Mouse (Mus musculus): ENCODE results near the gene Phkb. TPM values are rescaled to one million over a fixed set of nuclear protein-coding genes. Genes with fewer than 3 reads are reported as not detected.

The Phkb gene
- polyA plus RNA-seq, 1 experiment from 2014 or later: 34.8 TPM

- no peaks in the 10 kb centered on the region for H3K4me1 ChIP-seq
- H3K4me2 ChIP-seq: no peak overlapping the region
- H3K27ac ChIP-seq: no peak overlapping the region
- no peak for ATAC-seq (replicated peaks)
- H3K4me3 ChIP-seq: no peak overlapping the region
- no peak overlapping the region for H3K9ac ChIP-seq
- H3K36me3 ChIP-seq (replicated peaks): no peaks in the 10 kb centered on the region
- H3K27me3 ChIP-seq (replicated peaks): no peaks in the 10 kb centered on the region
- 85% methylated on average over 4 of the region's 4 CpGs for WGBS
- H3K9me3 ChIP-seq: no peaks in the 10 kb centered on the region
Observed at GRCm38 (mm10) chr8:86052003-86052402, 211.2 kb downstream of the Phkb start.

- Histone ChIP-seq H3K27ac (no peak overlapping the region), H3K9ac (no peak overlapping the region), H3K4me1 (no peaks in the 10 kb centered on the region), H3K9me3 (no peaks in the 10 kb centered on the region), H3K36me3 (replicated peaks) (no peaks in the 10 kb centered on the region), H3K4me2 (no peak overlapping the region), H3K4me3 (no peak overlapping the region), H3K27me3 (replicated peaks) (no peaks in the 10 kb centered on the region)
- 91% methylated on average over 5 of the region's 5 CpGs for WGBS
- ATAC-seq (replicated peaks): no peak
Observed at GRCm38 (mm10) chr8:86058618-86059017, 217.9 kb downstream of the Phkb start.

- H3K27me3 ChIP-seq (replicated peaks): no peaks in the 10 kb centered on the region
- no peak overlapping the region for H3K4me3 ChIP-seq
- H3K9ac ChIP-seq: no peak overlapping the region
- H3K4me1 ChIP-seq: no peaks in the 10 kb centered on the region
- 58% methylated on average over 5 of the region's 5 CpGs for WGBS
- no peak for ATAC-seq (replicated peaks)
- H3K27ac ChIP-seq: no peak overlapping the region
- H3K36me3 ChIP-seq (replicated peaks): no peaks in the 10 kb centered on the region
- H3K9me3 ChIP-seq: no peaks in the 10 kb centered on the region
- no peak overlapping the region for H3K4me2 ChIP-seq
Observed at GRCm38 (mm10) chr8:86059130-86059529, 218.4 kb downstream of the Phkb start.

GRCm38 (mm10) chr8:86063411-86063810, 222.7 kb downstream of the Phkb start:
- ATAC-seq (replicated peaks): no peak
- Histone ChIP-seq H3K4me2 (no peak overlapping the region), H3K9me3 (no peaks in the 10 kb centered on the region), H3K4me1 (no peaks in the 10 kb centered on the region), H3K27me3 (replicated peaks) (no peaks in the 10 kb centered on the region), H3K36me3 (replicated peaks) (no peaks in the 10 kb centered on the region), H3K27ac (no peak overlapping the region), H3K4me3 (no peak overlapping the region), H3K9ac (no peak overlapping the region)
- 96% methylated on average over 2 of the region's 2 CpGs for WGBS

GRCm38 (mm10) chr8:86079433-86079832, 238.7 kb downstream of the Phkb start:
- Histone ChIP-seq H3K36me3 (replicated peaks) (no peaks in the 10 kb centered on the region), H3K27me3 (replicated peaks) (no peaks in the 10 kb centered on the region), H3K4me3 (no peak overlapping the region), H3K9me3 (no peaks in the 10 kb centered on the region), H3K9ac (no peak overlapping the region), H3K4me1 (0 out of 2 replicates have a peak, but pooled peaks cover 6% of the 10 kb centered on the region), H3K4me2 (no peak overlapping the region), H3K27ac (no peak overlapping the region)
- WGBS: 98% methylated on average over 1 of the region's 1 CpGs
- no peak for ATAC-seq (replicated peaks)

GRCm38 (mm10) chr8:86083346-86083745, 242.6 kb downstream of the Phkb start:
- H3K4me1 ChIP-seq: 0 out of 2 replicates have a peak, but pooled peaks cover 6% of the 10 kb centered on the region
- no peaks in the 10 kb centered on the region for H3K36me3 ChIP-seq (replicated peaks)
- no peak overlapping the region for H3K27ac ChIP-seq
- no peak for ATAC-seq (replicated peaks)
- H3K27me3 ChIP-seq (replicated peaks): no peaks in the 10 kb centered on the region
- no peaks in the 10 kb centered on the region for H3K9me3 ChIP-seq
- no peak overlapping the region for H3K4me2 ChIP-seq
- H3K4me3 ChIP-seq: no peak overlapping the region
- no peak overlapping the region for H3K9ac ChIP-seq
- 75% methylated on average over 4 of the region's 4 CpGs for WGBS

GRCm38 (mm10) chr8:86086791-86087190, 246.0 kb downstream of the Phkb start:
- Histone ChIP-seq H3K27ac (no peak overlapping the region), H3K4me1 (0 out of 2 replicates have a peak, but pooled peaks cover 6% of the 10 kb centered on the region), H3K36me3 (replicated peaks) (no peaks in the 10 kb centered on the region), H3K9me3 (no peaks in the 10 kb centered on the region), H3K27me3 (replicated peaks) (no peaks in the 10 kb centered on the region), H3K9ac (no peak overlapping the region), H3K4me3 (no peak overlapping the region), H3K4me2 (no peak overlapping the region)
- no peak for ATAC-seq (replicated peaks)
- WGBS: 93% methylated on average over 2 of the region's 2 CpGs

GRCm38 (mm10) chr8:86087468-86087867, 246.7 kb downstream of the Phkb start:
- no peak overlapping the region for H3K4me2 ChIP-seq
- H3K27ac ChIP-seq: no peak overlapping the region
- no peaks in the 10 kb centered on the region for H3K27me3 ChIP-seq (replicated peaks)
- WGBS: 77% methylated on average over 1 of the region's 1 CpGs
- H3K9ac ChIP-seq: no peak overlapping the region
- ATAC-seq (replicated peaks): no peak
- no peak overlapping the region for H3K4me3 ChIP-seq
- H3K36me3 ChIP-seq (replicated peaks): no peaks in the 10 kb centered on the region
- 0 out of 2 replicates have a peak, but pooled peaks cover 6% of the 10 kb centered on the region for H3K4me1 ChIP-seq
- no peaks in the 10 kb centered on the region for H3K9me3 ChIP-seq

- Histone ChIP-seq H3K36me3 (replicated peaks) (no peaks in the 10 kb centered on the region), H3K4me1 (no peaks in the 10 kb centered on the region), H3K27ac (no peak overlapping the region), H3K4me2 (no peak overlapping the region), H3K9ac (no peak overlapping the region), H3K9me3 (no peaks in the 10 kb centered on the region), H3K27me3 (replicated peaks) (no peaks in the 10 kb centered on the region), H3K4me3 (no peak overlapping the region)
- 73% methylated on average over 10 of the region's 10 CpGs for WGBS
- ATAC-seq (replicated peaks): no peak
Observed at GRCm38 (mm10) chr8:86090666-86091065, 249.9 kb downstream of the Phkb start.

Other genes with a start within 250 kb of the Phkb start
- 51.3 and 58.9 TPM in 2 replicates for gene Neto2, start 140.0 kb upstream of the Phkb start, polyA plus RNA-seq (2015; fragmentation: Nextera tagmentation; extraction: Ambion mirVana)
- gene Itfg1, start within 50 bp of the Phkb start, polyA plus RNA-seq (2015; fragmentation: Nextera tagmentation; extraction: Ambion mirVana): 184 and 191 TPM in 2 replicates

Data from midbrain, embryonic 15.5 days (tissue).